Mouse (Mus musculus) stomach, embryonic 14.5 days (tissue): ENCODE measurements around the gene Ccdc43. TPM values are rescaled to one million over a fixed set of nuclear protein-coding genes. Genes with fewer than 3 reads are reported as not detected.

Source experiments
- ATAC-seq: fragments of 200-750 bp; cut with Nextera tagmentation; 2 replicates; pipeline ENCODE4 v1.8.0; 2017; ENCODE audit warnings: low read depth, moderate TSS enrichment; ENCODE audit not compliant: insufficient number of reproducible peaks, insufficient read depth, low FRiP score
- H3K27ac ChIP-seq: fragments of 300-500 bp; sonication (generic); 2 replicates; pipeline ENCODE4 v1.5.1; 2014; ENCODE audit warnings: mild to moderate bottlenecking, low read length, moderate library complexity, mixed read lengths
- H3K27me3 ChIP-seq: fragments of 300-500 bp; sonication (generic); 2 replicates; pipeline ENCODE4 v1.6.1; 2014; ENCODE audit warnings: low read length, control low read depth, mixed read lengths; ENCODE audit not compliant: control insufficient read depth, insufficient read depth
- H3K36me3 ChIP-seq: fragments of 300-500 bp; sonication (generic); 2 replicates; pipeline ENCODE4 v1.6.1; 2014; ENCODE audit warnings: mild to moderate bottlenecking, control low read depth, low read length, moderate library complexity, mixed read lengths; ENCODE audit not compliant: control insufficient read depth, insufficient read depth
- H3K4me1 ChIP-seq: fragments of 300-500 bp; sonication (generic); 2 replicates; pipeline ENCODE4 v1.6.1; 2014; ENCODE audit warnings: low read length, control low read depth, mixed read lengths; ENCODE audit not compliant: control insufficient read depth, insufficient read depth
- H3K4me2 ChIP-seq: fragments of 300-500 bp; sonication (generic); replicated peaks from 2 replicates; pipeline ENCODE4 v1.6.1; 2014; ENCODE audit warnings: low read depth, low read length, control low read depth
- H3K4me3 ChIP-seq: fragments of 300-500 bp; sonication (generic); 2 replicates; pipeline ENCODE4 v1.5.1; 2014; ENCODE audit warnings: low read depth, low read length, control low read depth
- H3K9ac ChIP-seq: fragments of 300-500 bp; sonication (generic); replicated peaks from 2 replicates; pipeline ENCODE4 v1.6.1; 2014; ENCODE audit warnings: low read depth, mild to moderate bottlenecking, control low read depth, low read length, moderate library complexity, mixed read lengths
- H3K9me3 ChIP-seq: fragments of 300-500 bp; sonication (generic); 2 replicates; pipeline ENCODE4 v1.6.1; 2016; ENCODE audit warnings: low read depth, low read length, control low read depth; ENCODE audit not compliant: control insufficient read depth
- WGBS: fragments of 180-500 bp; shearing (Covaris S2); extraction: QIAGEN DNeasy Blood & Tissue Kit; methylation state at CpG from one replicate; pipeline ENCODE4 v1.1.7; 2014; 5-methylcytosine and 5-hydroxymethylcytosine counted together
- polyA plus RNA-seq: library from polyadenylated mRNA; unstranded; fragments of >200 nt; fragmentation: Nextera tagmentation; extraction: Ambion mirVana; gene quantifications from 2 replicates; pipeline ENCODE4 v1.2.1, GENCODE M21; 2014

The Ccdc43 gene
- polyA plus RNA-seq, 1 experiment from 2014 or later = 39.5 TPM

DNA sequence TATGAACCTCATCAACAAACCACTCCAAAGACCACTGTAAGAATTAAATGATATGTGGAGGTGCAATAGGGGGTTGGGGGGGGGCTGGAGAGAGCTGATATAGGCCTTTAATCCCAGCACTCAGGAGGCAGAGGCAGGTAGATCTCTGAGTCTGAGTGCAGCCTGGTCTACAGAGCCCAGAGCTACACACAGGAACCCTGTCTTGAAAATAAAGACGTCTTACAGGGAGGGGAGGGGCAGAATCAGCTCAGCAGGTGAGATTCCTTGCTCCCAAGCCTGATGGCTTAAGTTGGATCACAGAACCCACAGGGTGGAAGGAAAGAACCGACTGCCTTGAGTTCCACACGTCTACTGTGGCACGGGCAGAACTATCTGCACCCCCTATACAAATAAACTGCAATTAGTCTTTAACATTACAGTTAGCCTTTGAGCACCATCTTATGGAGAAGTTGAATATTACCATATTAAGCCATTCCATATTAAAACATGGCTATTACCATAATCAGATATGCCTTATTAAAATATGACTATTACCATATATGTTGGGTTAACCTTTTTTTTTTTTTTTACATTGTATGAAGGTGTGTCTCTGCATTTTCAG is 41.2 kb downstream of the Ccdc43 start:
- H3K4me2 ChIP-seq = no peak overlapping the region
- H3K27me3 ChIP-seq = no peaks in the 10 kb centered on the region
- no peak overlapping the region for H3K27ac ChIP-seq
- 13% methylated on average over 4 of the region's 4 CpGs for WGBS
- ATAC-seq = peak; percentile 33; the same call in 1 of the 2 replicates
- H3K4me1 ChIP-seq = peaks cover 10% of the 10 kb centered on the region; the same call in 1 of the 2 replicates
- H3K36me3 ChIP-seq = no peaks in the 10 kb centered on the region
- H3K4me3 ChIP-seq = no peak overlapping the region
- no peak overlapping the region for H3K9ac ChIP-seq
- no peaks in the 10 kb centered on the region for H3K9me3 ChIP-seq

GRCm38 (mm10) chr11:102655888-102656287 is 41.7 kb downstream of the Ccdc43 start:
- no peaks in the 10 kb centered on the region for H3K27me3 ChIP-seq
- H3K9ac ChIP-seq = no peak overlapping the region
- H3K4me2 ChIP-seq = no peak overlapping the region
- H3K4me3 ChIP-seq = no peak overlapping the region
- no peak for ATAC-seq
- H3K36me3 ChIP-seq = no peaks in the 10 kb centered on the region
- H3K4me1 ChIP-seq = peaks cover 10% of the 10 kb centered on the region; the same call in 1 of the 2 replicates
- WGBS = 30% methylated on average over 8 of the region's 8 CpGs
- 0 out of 2 replicates have a peak overlapping the region, but pooled peaks have one; percentile 21 for H3K27ac ChIP-seq
- H3K9me3 ChIP-seq = no peaks in the 10 kb centered on the region

DNA sequence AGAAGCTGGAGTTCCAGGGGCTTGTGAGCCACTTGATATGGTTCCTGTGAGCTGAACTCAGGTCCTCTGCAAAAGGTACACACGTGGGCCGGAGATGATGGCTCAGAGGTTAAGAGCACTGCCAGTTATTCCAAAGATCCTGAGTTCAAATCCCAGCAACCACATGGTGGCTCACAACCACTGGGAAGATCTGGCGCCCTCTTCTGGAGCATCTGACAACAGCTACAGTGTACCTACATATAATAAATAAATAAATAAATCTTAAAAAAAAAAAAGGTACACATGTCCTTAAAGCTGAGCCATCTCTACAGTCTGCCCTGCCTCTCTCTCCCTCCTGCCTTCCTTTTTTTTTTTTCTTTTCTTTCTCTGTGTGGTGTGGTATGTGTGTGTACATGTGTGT is 44.7 kb downstream of the Ccdc43 start:
- no peaks in the 10 kb centered on the region for H3K27me3 ChIP-seq
- ATAC-seq = no peak
- 72% methylated on average over 3 of the region's 3 CpGs for WGBS
- H3K9me3 ChIP-seq = no peaks in the 10 kb centered on the region
- H3K9ac ChIP-seq = no peak overlapping the region
- no peaks in the 10 kb centered on the region for H3K36me3 ChIP-seq
- H3K27ac ChIP-seq = no peak overlapping the region
- H3K4me3 ChIP-seq = no peak overlapping the region
- H3K4me2 ChIP-seq = no peak overlapping the region
- H3K4me1 ChIP-seq = peaks cover 10% of the 10 kb centered on the region; the same call in 1 of the 2 replicates

GRCm38 (mm10) chr11:102651381-102651780 is 46.2 kb downstream of the Ccdc43 start:
- 6% methylated on average over 9 of the region's 9 CpGs for WGBS

GRCm38 (mm10) chr11:102647885-102648284 is 49.7 kb downstream of the Ccdc43 start:
- 73% methylated on average over 12 of the region's 12 CpGs for WGBS
- Histone ChIP-seq H3K9me3 (no peaks in the 10 kb centered on the region), H3K27ac (no peak overlapping the region)

More at GRCm38 (mm10) chr11:102651381-102651780, 46.2 kb downstream of the Ccdc43 start:
- Histone ChIP-seq H3K4me1 (peaks cover 9% of the 10 kb centered on the region; the same call in 1 of the 2 replicates), H3K4me3 (no peak overlapping the region), H3K36me3 (no peaks in the 10 kb centered on the region), H3K9ac (no peak overlapping the region), H3K9me3 (no peaks in the 10 kb centered on the region), H3K4me2 (no peak overlapping the region), H3K27ac (no peak overlapping the region), H3K27me3 (no peaks in the 10 kb centered on the region)
- no peak for ATAC-seq

GRCm38 (mm10) chr11:102646226-102646625 is 51.4 kb downstream of the Ccdc43 start:
- peaks cover 11% of the 10 kb centered on the region; the same call in 1 of the 2 replicates for H3K4me1 ChIP-seq
- 76% methylated on average over 13 of the region's 13 CpGs for WGBS
- no peak overlapping the region for H3K9ac ChIP-seq
- H3K36me3 ChIP-seq = no peaks in the 10 kb centered on the region
- no peaks in the 10 kb centered on the region for H3K9me3 ChIP-seq
- no peak overlapping the region for H3K4me2 ChIP-seq
- ATAC-seq = no peak
- peak overlapping the region; percentile 52; the same call in 1 of the 2 replicates for H3K27ac ChIP-seq
- H3K4me3 ChIP-seq = no peak overlapping the region
- no peaks in the 10 kb centered on the region for H3K27me3 ChIP-seq

More at GRCm38 (mm10) chr11:102647885-102648284, 49.7 kb downstream of the Ccdc43 start:
- no peaks in the 10 kb centered on the region for H3K36me3 ChIP-seq
- no peak overlapping the region for H3K4me2 ChIP-seq
- H3K27me3 ChIP-seq = no peaks in the 10 kb centered on the region
- no peak overlapping the region for H3K4me3 ChIP-seq
- H3K9ac ChIP-seq = no peak overlapping the region
- H3K4me1 ChIP-seq = peaks cover 11% of the 10 kb centered on the region; the same call in 1 of the 2 replicates
- no peak for ATAC-seq

DNA sequence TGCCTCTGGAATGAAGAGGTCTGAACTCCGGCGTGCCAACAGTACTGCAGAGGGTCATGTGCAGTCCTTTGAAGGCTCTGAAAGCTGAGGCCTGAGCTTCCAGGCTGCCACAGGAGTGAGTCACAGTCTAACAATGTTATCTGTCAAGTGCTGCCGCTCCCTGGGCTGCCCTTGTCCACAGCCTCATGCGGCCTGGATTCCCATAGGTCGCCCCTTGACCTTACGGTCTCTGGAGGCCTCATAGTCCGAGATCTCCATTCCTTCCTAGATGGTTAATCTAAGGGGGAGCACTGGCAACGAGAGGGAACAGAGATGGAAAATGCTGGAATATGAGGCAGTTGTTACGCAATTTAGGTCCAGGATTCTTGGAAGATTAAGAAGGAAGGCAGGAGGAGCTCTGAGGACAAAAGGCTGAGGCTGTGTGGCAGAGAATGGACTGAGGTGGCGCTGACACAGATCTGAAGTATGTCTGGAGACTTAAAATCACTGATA is 53.6 kb downstream of the Ccdc43 start:
- ATAC-seq = peak; percentile 88
- 37% methylated on average over 10 of the region's 10 CpGs for WGBS

GRCm38 (mm10) chr11:102636887-102637286 is 60.7 kb downstream of the Ccdc43 start:
- 42% methylated on average over 12 of the region's 12 CpGs for WGBS
- peaks cover 12% of the 10 kb centered on the region; the same call in 1 of the 2 replicates for H3K4me1 ChIP-seq
- no peak overlapping the region for H3K27ac ChIP-seq
- no peaks in the 10 kb centered on the region for H3K9me3 ChIP-seq
- ATAC-seq = no peak
- no peaks in the 10 kb centered on the region for H3K36me3 ChIP-seq
- no peak overlapping the region for H3K9ac ChIP-seq
- H3K27me3 ChIP-seq = no peaks in the 10 kb centered on the region
- no peak overlapping the region for H3K4me2 ChIP-seq
- no peak overlapping the region for H3K4me3 ChIP-seq

More for the DNA sequence above, 53.6 kb downstream of the Ccdc43 start:
- H3K36me3 ChIP-seq = no peaks in the 10 kb centered on the region
- no peak overlapping the region for H3K27ac ChIP-seq
- H3K27me3 ChIP-seq = no peaks in the 10 kb centered on the region
- H3K4me3 ChIP-seq = no peak overlapping the region
- no peaks in the 10 kb centered on the region for H3K9me3 ChIP-seq
- H3K4me1 ChIP-seq = peaks cover 11% of the 10 kb centered on the region; the same call in 1 of the 2 replicates
- H3K4me2 ChIP-seq = no peak overlapping the region
- H3K9ac ChIP-seq = no peak overlapping the region
